Mouse (Mus musculus): ENCODE results near the gene N4bp2. TPM values are rescaled to one million over a fixed set of nuclear protein-coding genes. Genes with fewer than 3 reads are reported as not detected.

Gene N4bp2
- total RNA-seq, 4 experiments from 2014 or later: 4.6 to 7.5 (median 7.2) TPM

- DNase-seq (ENCODE audit: low spot score in 2 of 2): no peak
Observed at GRCm38 (mm10) chr5:65826476-65826875, 63.2 kb downstream of the N4bp2 start.

GRCm38 (mm10) chr5:65827102-65827501 is 63.8 kb downstream of the N4bp2 start:
- no peak for DNase-seq (ENCODE audit: low spot score in 2 of 2)

- DNase-seq (ENCODE audit: low spot score in 2 of 2): no peak
Observed at GRCm38 (mm10) chr5:65828261-65828660, 64.9 kb downstream of the N4bp2 start.

GRCm38 (mm10) chr5:65829059-65829458 is 65.7 kb downstream of the N4bp2 start:
- no peak for DNase-seq (ENCODE audit: low spot score in 2 of 2)

- DNase-seq (ENCODE audit: low spot score in 2 of 2): no peak
Observed at GRCm38 (mm10) chr5:65831917-65832618, 68.7 kb downstream of the N4bp2 start.

GRCm38 (mm10) chr5:65833092-65833491 is 69.8 kb downstream of the N4bp2 start:
- no peak for DNase-seq (ENCODE audit: low spot score in 2 of 2)

- DNase-seq (ENCODE audit: low spot score in 2 of 2): no peak
Observed at GRCm38 (mm10) chr5:65833766-65834498, 70.6 kb downstream of the N4bp2 start.

- DNase-seq (ENCODE audit: low spot score in 2 of 2): no peak
Observed at GRCm38 (mm10) chr5:65838053-65838452, 74.7 kb downstream of the N4bp2 start.

- DNase-seq (ENCODE audit: low spot score in 2 of 2): no peak
Observed at GRCm38 (mm10) chr5:65842947-65843346, 79.6 kb downstream of the N4bp2 start.

- DNase-seq (ENCODE audit: low spot score in 2 of 2): no peak
Observed at GRCm38 (mm10) chr5:65846534-65846933, 83.2 kb downstream of the N4bp2 start.

- DNase-seq (ENCODE audit: low spot score in 2 of 2): no peak
Observed at GRCm38 (mm10) chr5:65846958-65847357, 83.6 kb downstream of the N4bp2 start.

- DNase-seq (ENCODE audit: low spot score in 2 of 2): no peak
Observed at GRCm38 (mm10) chr5:65847656-65848055, 84.3 kb downstream of the N4bp2 start.

GRCm38 (mm10) chr5:65850765-65851164 is 87.4 kb downstream of the N4bp2 start:
- no peak for DNase-seq (ENCODE audit: low spot score in 2 of 2)

GRCm38 (mm10) chr5:65854786-65855191 is 91.5 kb downstream of the N4bp2 start:
- no peak for DNase-seq (ENCODE audit: low spot score in 2 of 2)

GRCm38 (mm10) chr5:65855571-65855970 is 92.2 kb downstream of the N4bp2 start:
- DNase-seq (ENCODE audit: low spot score in 2 of 2): no peak

GRCm38 (mm10) chr5:65856591-65857411 is 93.5 kb downstream of the N4bp2 start:
- DNase-seq (ENCODE audit: low spot score in 2 of 2): no peak

- no peak for DNase-seq (ENCODE audit: low spot score in 2 of 2)
Observed at GRCm38 (mm10) chr5:65857935-65858334, 94.6 kb downstream of the N4bp2 start.

- no peak for DNase-seq (ENCODE audit: low spot score in 2 of 2)
Observed at GRCm38 (mm10) chr5:65858355-65858754, 95.0 kb downstream of the N4bp2 start.

GRCm38 (mm10) chr5:65858898-65859297 is 95.6 kb downstream of the N4bp2 start:
- DNase-seq (ENCODE audit: low spot score in 2 of 2): no peak

GRCm38 (mm10) chr5:65859396-65859795 is 96.1 kb downstream of the N4bp2 start:
- DNase-seq (ENCODE audit: low spot score in 2 of 2): no peak

- no peak for DNase-seq (ENCODE audit: low spot score in 2 of 2)
Observed at GRCm38 (mm10) chr5:65860281-65861000, 97.1 kb downstream of the N4bp2 start.

Measured in left cerebral cortex, adult 8-10 months (tissue).